Mouse (Mus musculus) neural tube, embryonic 11.5 days (tissue): ENCODE data around the gene Nrarp. TPM values are rescaled to one million over a fixed set of nuclear protein-coding genes. Genes with fewer than 3 reads are reported as not detected.

Experiments
- ATAC-seq: fragments of 200-750 bp; cut with Nextera tagmentation; 2 replicates; pipeline ENCODE4 v1.8.0; 2017; ENCODE audit warnings: moderate number of reproducible peaks, mild to moderate bottlenecking, moderate TSS enrichment, moderate library complexity; ENCODE audit not compliant: insufficient read depth, low FRiP score, low TSS enrichment
- DNase-seq: peaks from one replicate; pipeline ENCODE4 v3.0.0-alpha.2; 2015; ENCODE audit warnings: low spot score
- H3K27ac ChIP-seq: fragments of 300-500 bp; sonication (generic); 2 replicates; pipeline ENCODE4 v1.5.1; 2014; ENCODE audit warnings: low read depth, mild to moderate bottlenecking, low read length
- H3K27me3 ChIP-seq: fragments of 300-500 bp; sonication (generic); 2 replicates; pipeline ENCODE4 v1.6.1; 2014; ENCODE audit warnings: mild to moderate bottlenecking, low read length, mixed read lengths; ENCODE audit not compliant: control insufficient read depth, insufficient read depth
- H3K36me3 ChIP-seq: fragments of 300-500 bp; sonication (generic); 2 replicates; pipeline ENCODE4 v1.6.1; 2014; ENCODE audit warnings: mild to moderate bottlenecking, low read length, moderate library complexity, mixed read lengths; ENCODE audit not compliant: control insufficient read depth, insufficient read depth
- H3K4me1 ChIP-seq: fragments of 300-500 bp; sonication (generic); 2 replicates; pipeline ENCODE4 v1.6.1; 2014; ENCODE audit warnings: low read length, mixed read lengths; ENCODE audit not compliant: control insufficient read depth, insufficient read depth
- H3K4me2 ChIP-seq: fragments of 300-500 bp; sonication (generic); 2 replicates; pipeline ENCODE4 v1.6.1; 2014; ENCODE audit warnings: low read depth, mild to moderate bottlenecking, moderate library complexity
- H3K4me3 ChIP-seq: fragments of 300-500 bp; sonication (generic); 2 replicates; pipeline ENCODE4 v1.5.1; 2014; ENCODE audit warnings: low read depth, low read length
- H3K9ac ChIP-seq: fragments of 300-500 bp; sonication (generic); 2 replicates; pipeline ENCODE4 v1.6.1; 2014; ENCODE audit warnings: mild to moderate bottlenecking, low read length
- H3K9me3 ChIP-seq: fragments of 300-500 bp; sonication (generic); 2 replicates; pipeline ENCODE4 v1.6.1; 2016; ENCODE audit warnings: low read length; ENCODE audit not compliant: control insufficient read depth
- WGBS: fragments of 180-500 bp; shearing (Covaris S2); extraction: QIAGEN DNeasy Blood & Tissue Kit; methylation state at CpG from one replicate; pipeline ENCODE4 v1.1.7; 2014; 5-methylcytosine and 5-hydroxymethylcytosine counted together
- polyA plus RNA-seq: library from polyadenylated mRNA; unstranded; fragments of >200 nt; fragmentation: Nextera tagmentation; extraction: Ambion mirVana; gene quantifications from 2 replicates; pipeline ENCODE4 v1.2.1, GENCODE M21; 2014

Gene Nrarp
- polyA plus RNA-seq, 1 experiment from 2014 or later: 57.8 TPM

GRCm38 (mm10) chr2:25213266-25213865 is 32.8 kb downstream of the Nrarp start:
- H3K4me3 ChIP-seq: no peak overlapping the region
- 64% methylated on average over 23 of the region's 23 CpGs for WGBS

GRCm38 (mm10) chr2:25214444-25214843 is 33.9 kb downstream of the Nrarp start, which contains the start of gene Stpg3:
Gene Stpg3 (minus strand): TSS chr2:25214637.
- Histone ChIP-seq H3K36me3 (no peaks in the 10 kb centered on the region), H3K9ac (no peak within 1 kb of the TSS), H3K4me1 (peaks cover 10% of the 10 kb centered on the region), H3K27ac (no peak within 1 kb of the TSS), H3K9me3 (no peaks in the 10 kb centered on the region), H3K27me3 (no peaks in the 10 kb centered on the region), H3K4me3 (no peak within 1 kb of the TSS), H3K4me2 (no peak within 1 kb of the TSS)
- DNase-seq (no peak), ATAC-seq (no peak)
- 85% methylated on average over 3 of the region's 3 CpGs for WGBS

More at GRCm38 (mm10) chr2:25213266-25213865, 32.8 kb downstream of the Nrarp start:
- H3K27me3 ChIP-seq: no peaks in the 10 kb centered on the region
- peaks cover 10% of the 10 kb centered on the region for H3K4me1 ChIP-seq
- DNase-seq (no peak), ATAC-seq (no peak)
- no peak overlapping the region for H3K4me2 ChIP-seq
- H3K9me3 ChIP-seq: no peaks in the 10 kb centered on the region
- no peak overlapping the region for H3K27ac ChIP-seq
- no peaks in the 10 kb centered on the region for H3K36me3 ChIP-seq
- H3K9ac ChIP-seq: no peak overlapping the region

- Histone ChIP-seq H3K36me3 (no peaks in the 10 kb centered on the region), H3K27ac (no peak overlapping the region)
Observed at GRCm38 (mm10) chr2:25217666-25218065, 37.1 kb downstream of the Nrarp start.

GRCm38 (mm10) chr2:25218445-25218844 is 37.9 kb downstream of the Nrarp start, which contains the start of gene Fam166a:
Gene Fam166a (plus strand): TSS chr2:25218745.
- no peak within 1 kb of the TSS for H3K9ac ChIP-seq
- no peaks in the 10 kb centered on the region for H3K36me3 ChIP-seq
- no peak within 1 kb of the TSS for H3K4me2 ChIP-seq
- H3K4me3 ChIP-seq: no peak within 1 kb of the TSS
- DNase-seq: no peak
- no peak for ATAC-seq
- H3K27ac ChIP-seq: no peak within 1 kb of the TSS
- H3K27me3 ChIP-seq: no peaks in the 10 kb centered on the region
- H3K9me3 ChIP-seq: no peaks in the 10 kb centered on the region
- peaks cover 3% of the 10 kb centered on the region; the same call in 1 of the 2 replicates for H3K4me1 ChIP-seq

More at GRCm38 (mm10) chr2:25217666-25218065, 37.1 kb downstream of the Nrarp start:
- Histone ChIP-seq H3K4me3 (no peak overlapping the region), H3K4me1 (no peaks in the 10 kb centered on the region), H3K9me3 (no peaks in the 10 kb centered on the region), H3K27me3 (no peaks in the 10 kb centered on the region), H3K4me2 (no peak overlapping the region), H3K9ac (no peak overlapping the region)
- 60% methylated on average over 2 of the region's 2 CpGs for WGBS
- no peak for ATAC-seq
- no peak for DNase-seq

- no peak overlapping the region for H3K4me2 ChIP-seq
- WGBS: 73% methylated on average over 5 of the region's 5 CpGs
- no peaks in the 10 kb centered on the region for H3K36me3 ChIP-seq
- H3K27me3 ChIP-seq: no peaks in the 10 kb centered on the region
- no peak overlapping the region for H3K27ac ChIP-seq
- no peak overlapping the region for H3K4me3 ChIP-seq
- H3K4me1 ChIP-seq: peaks cover 11% of the 10 kb centered on the region
- no peak for ATAC-seq
- no peak for DNase-seq
- H3K9ac ChIP-seq: no peak overlapping the region
- H3K9me3 ChIP-seq: no peaks in the 10 kb centered on the region
Observed at GRCm38 (mm10) chr2:25221331-25221772, 40.8 kb downstream of the Nrarp start.

- WGBS: 5% methylated on average over 37 of the region's 53 CpGs
- no peaks in the 10 kb centered on the region for H3K27me3 ChIP-seq
- H3K4me1 ChIP-seq: peaks cover 11% of the 10 kb centered on the region
- H3K4me3 ChIP-seq: peak overlapping the region; percentile 78
- no peaks in the 10 kb centered on the region for H3K36me3 ChIP-seq
- H3K9ac ChIP-seq: peak overlapping the region; percentile 76
- H3K27ac ChIP-seq: peak overlapping the region; percentile 78
- no peaks in the 10 kb centered on the region for H3K9me3 ChIP-seq
- peak overlapping the region; percentile 79 for H3K4me2 ChIP-seq
- DNase-seq (no peak), ATAC-seq (peak; percentile 21)
Observed at GRCm38 (mm10) chr2:25223681-25224491, 43.3 kb downstream of the Nrarp start.

- peak within 1 kb of the TSS; percentile 78 for H3K4me3 ChIP-seq
- H3K9me3 ChIP-seq: no peaks in the 10 kb centered on the region
- no peaks in the 10 kb centered on the region for H3K36me3 ChIP-seq
- ATAC-seq (no peak), DNase-seq (no peak)
- 0% methylated on average over 17 of the region's 17 CpGs for WGBS
- peak within 1 kb of the TSS; percentile 89 for H3K27ac ChIP-seq
- H3K9ac ChIP-seq: peak within 1 kb of the TSS; percentile 76
- peaks cover 11% of the 10 kb centered on the region for H3K4me1 ChIP-seq
- H3K4me2 ChIP-seq: peak within 1 kb of the TSS; percentile 79
- H3K27me3 ChIP-seq: no peaks in the 10 kb centered on the region
Observed at GRCm38 (mm10) chr2:25224492-25224765, 43.9 kb downstream of the Nrarp start, which contains the start of gene Tubb4b. Gene Tubb4b (minus strand): TSS chr2:25224702.

- peak overlapping the region; percentile 70 for H3K9ac ChIP-seq
- WGBS: 2% methylated on average over 39 of the region's 41 CpGs
- no peaks in the 10 kb centered on the region for H3K9me3 ChIP-seq
- DNase-seq: peak; percentile 98
- peak; percentile 96 for ATAC-seq
- H3K27me3 ChIP-seq: no peaks in the 10 kb centered on the region
- H3K36me3 ChIP-seq: no peaks in the 10 kb centered on the region
- peaks cover 11% of the 10 kb centered on the region for H3K4me1 ChIP-seq
- peak overlapping the region; percentile 54 for H3K4me2 ChIP-seq
- H3K27ac ChIP-seq: peak overlapping the region; percentile 89
- peak overlapping the region; percentile 78 for H3K4me3 ChIP-seq
Observed at GRCm38 (mm10) chr2:25224766-25225752, 44.5 kb downstream of the Nrarp start.
